Mouse (Mus musculus): Measurements from ENCODE around the gene Uchl3. TPM values are rescaled to one million over a fixed set of nuclear protein-coding genes. Genes with fewer than 3 reads are reported as not detected.

Uchl3 gene
- polyA plus RNA-seq (2016; fragmentation: Nextera tagmentation; extraction: Ambion mirVana) = 128 and 157 TPM in 2 replicates

DNA sequence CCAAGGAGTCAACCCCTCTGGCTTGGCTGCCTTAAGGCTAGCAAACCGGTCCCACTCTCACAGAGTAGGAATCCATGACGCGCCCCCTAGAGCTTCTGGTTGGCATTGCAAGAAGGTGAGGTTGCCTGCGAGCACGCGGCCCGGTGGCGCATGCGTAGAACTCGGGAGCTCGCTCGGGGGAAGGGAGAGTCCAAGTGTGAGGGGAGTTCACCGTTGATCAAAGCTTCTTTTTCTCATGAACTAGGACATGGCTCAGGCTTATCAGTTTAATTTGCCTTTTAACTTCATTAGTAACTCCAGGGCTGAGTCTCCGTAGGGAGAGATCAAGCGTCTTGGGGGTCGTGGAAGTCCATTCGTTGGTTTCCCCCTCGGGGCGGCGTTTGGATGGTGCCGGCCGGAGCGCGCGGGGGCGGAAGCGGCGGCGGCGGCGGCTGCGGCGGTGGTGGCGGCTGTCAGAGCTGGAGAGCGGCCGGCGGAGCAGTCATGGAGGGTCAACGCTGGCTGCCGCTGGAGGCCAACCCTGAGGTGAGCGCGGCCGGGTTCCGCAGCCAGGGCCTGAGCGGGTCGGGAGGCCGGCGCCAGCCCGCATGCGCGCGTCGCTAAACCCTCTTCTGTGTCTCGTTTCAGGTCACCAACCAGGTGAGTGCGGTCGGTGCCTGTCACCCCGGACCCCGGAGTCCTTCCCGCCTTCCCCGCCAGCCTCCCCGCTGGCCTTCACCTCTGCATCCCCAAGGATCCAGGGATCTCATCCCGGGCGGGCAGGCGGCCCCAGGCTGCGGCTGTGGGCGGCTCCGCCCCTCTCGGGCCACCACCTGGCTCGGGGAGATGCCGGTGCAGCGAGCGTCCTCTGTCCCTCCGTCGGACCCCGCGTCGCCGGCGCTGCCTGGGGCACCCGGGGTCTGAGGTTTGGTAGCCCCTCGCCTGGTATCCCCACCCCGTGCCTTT lies at the start of gene Uchl3:
Gene Uchl3 (plus strand): TSS at position 387 of the 945 bp plus-strand sequence.
- peaks cover 3% of the 10 kb centered on the region; the same call in 1 of the 2 replicates for H3K4me1 ChIP-seq
- H3K36me3 ChIP-seq = no peaks in the 10 kb centered on the region
- H3K9me3 ChIP-seq = no peaks in the 10 kb centered on the region
- no peaks in the 10 kb centered on the region for H3K27me3 ChIP-seq (ENCODE audit: insufficient read depth, poor library complexity, severe bottlenecking)
- H3K4me3 ChIP-seq = peak within 1 kb of the TSS; percentile 91
- peak within 1 kb of the TSS; percentile 97 for H3K27ac ChIP-seq
- peak; percentile 96 for DNase-seq (ENCODE audit: low spot score)
- whole genome bisulfite sequencing = under 1% methylated on average over 81 of the region's 81 CpGs

DNA sequence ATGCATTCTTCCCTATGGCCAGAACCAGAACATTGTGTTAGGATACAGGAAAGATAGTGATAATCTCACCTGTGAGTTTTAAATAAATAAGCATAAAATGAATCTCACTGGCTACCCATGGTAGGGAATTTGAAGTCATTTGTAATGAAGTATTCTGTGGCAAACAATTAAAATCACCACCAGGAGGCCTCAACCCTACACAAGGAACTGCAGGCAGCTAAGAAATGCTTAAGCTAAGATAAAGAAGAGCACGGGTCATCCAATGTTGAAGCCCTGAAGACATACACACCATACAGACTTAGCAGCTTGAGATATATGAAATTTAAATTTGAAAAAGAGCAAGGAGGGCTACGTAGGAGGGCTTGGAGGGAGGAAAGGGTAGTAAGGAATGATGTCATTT lies 47.9 kb upstream of the Uchl3 start:
- H3K27me3 ChIP-seq (ENCODE audit: insufficient read depth, poor library complexity, severe bottlenecking) = no peaks in the 10 kb centered on the region
- H3K36me3 ChIP-seq = no peaks in the 10 kb centered on the region
- no peak overlapping the region for H3K4me3 ChIP-seq
- no peak for DNase-seq (ENCODE audit: low spot score)
- WGBS = 71% methylated on average over 2 of the region's 2 CpGs
- peaks cover 15% of the 10 kb centered on the region for H3K4me1 ChIP-seq
- H3K9me3 ChIP-seq = no peaks in the 10 kb centered on the region
- no peak overlapping the region for H3K27ac ChIP-seq

DNA sequence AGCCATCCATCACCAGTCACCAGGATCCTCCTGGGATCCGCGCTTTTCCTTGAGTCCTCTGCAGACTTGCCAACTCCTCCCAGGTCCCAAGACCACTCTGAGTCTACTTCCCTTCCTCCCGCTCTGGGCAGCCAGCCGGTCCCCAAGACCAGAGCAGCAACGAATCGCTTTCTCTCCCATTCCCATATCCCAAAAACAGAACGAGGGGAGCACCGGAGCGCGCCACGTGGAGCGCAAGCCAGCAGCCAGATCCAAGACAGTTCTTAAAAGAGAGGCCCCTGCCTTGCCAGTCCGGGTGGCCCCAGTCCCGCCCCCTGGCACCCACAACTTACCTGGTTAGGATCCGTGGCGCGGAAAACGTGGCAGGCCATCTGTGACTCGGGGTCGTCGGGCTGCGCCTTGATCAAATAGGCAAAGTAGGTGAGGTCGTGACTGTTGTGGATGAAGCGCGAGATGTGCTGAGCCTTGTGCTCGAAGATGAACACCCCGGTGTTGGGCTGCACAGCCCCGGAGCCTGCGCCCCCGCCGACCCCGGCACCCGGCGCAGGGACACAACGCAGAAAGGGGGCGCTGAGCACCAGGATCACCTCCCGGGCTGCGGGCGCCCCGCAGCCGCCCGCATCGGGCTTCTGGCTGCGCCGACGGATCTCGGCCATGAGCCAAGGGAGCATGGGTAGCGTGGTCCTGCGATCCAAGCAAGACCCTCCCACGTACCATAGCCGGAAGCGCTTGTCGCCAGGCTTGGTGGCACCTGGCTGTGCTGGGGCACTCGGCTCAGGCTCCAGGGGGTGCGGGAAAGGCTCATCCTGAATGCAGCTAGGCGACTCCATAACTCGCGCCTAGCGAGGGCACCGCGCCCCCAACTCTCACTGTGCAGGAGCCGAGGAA lies 45.9 kb upstream of the Uchl3 start:
- WGBS = under 1% methylated on average over 62 of the region's 62 CpGs
- Histone ChIP-seq H3K27ac (peak overlapping the region; percentile 89), H3K9me3 (no peaks in the 10 kb centered on the region), H3K4me3 (peak overlapping the region; percentile 82), H3K4me1 (peaks cover 10% of the 10 kb centered on the region), H3K36me3 (no peaks in the 10 kb centered on the region), H3K27me3 (ENCODE audit: insufficient read depth, poor library complexity, severe bottlenecking) (no peaks in the 10 kb centered on the region)
- DNase-seq (ENCODE audit: low spot score) = no peak

DNA sequence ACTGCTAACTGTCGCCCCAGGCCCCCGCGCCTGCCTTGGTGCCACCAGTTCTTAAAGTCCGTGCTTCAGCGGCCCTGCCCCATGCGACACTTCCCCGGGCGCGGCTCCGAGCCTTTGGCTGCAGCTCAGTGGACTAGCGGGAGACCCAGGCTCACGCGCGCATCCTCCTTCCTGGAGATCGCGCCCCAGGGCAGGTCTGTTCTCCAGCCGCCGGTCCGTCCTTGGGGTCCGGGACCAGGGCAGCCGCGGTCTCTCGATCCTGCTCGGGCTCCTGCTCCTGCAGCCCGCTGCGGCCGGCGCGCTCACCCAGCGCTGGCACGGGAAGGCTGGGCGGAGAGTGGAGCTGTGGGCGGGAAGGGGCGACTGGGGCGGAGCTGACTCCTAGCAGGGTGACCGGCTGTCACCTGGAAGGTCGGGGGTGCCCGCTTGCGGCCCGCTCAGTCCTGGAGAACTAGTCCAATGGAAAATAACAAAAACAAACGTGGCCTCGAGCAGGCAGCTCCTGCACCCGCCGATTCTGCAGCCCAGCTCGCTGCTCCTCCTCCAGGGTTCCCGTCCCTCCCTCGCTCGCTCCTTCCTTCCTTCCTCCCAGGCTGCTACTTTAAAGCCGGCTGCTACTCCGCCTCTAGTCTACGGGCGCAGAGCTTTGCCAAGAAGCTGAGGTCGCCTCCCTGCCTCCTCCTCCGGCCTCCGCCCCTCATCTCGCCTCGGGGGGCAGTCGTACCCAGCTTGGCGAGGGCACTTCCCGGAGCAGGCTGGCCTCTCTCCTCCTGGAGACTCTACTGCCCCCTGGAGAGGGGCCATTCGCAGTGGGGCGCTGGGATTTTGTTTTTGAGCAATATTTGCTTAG lies 45.0 kb upstream of the Uchl3 start, which contains the start of gene Tbc1d4:
Gene Tbc1d4 (minus strand): TSS at position 673 of the 850 bp plus-strand sequence.
- DNase-seq (ENCODE audit: low spot score) = peak; percentile 89
- under 1% methylated on average over 62 of the region's 62 CpGs for WGBS
- H3K27ac ChIP-seq = peak within 1 kb of the TSS; percentile 89

DNA sequence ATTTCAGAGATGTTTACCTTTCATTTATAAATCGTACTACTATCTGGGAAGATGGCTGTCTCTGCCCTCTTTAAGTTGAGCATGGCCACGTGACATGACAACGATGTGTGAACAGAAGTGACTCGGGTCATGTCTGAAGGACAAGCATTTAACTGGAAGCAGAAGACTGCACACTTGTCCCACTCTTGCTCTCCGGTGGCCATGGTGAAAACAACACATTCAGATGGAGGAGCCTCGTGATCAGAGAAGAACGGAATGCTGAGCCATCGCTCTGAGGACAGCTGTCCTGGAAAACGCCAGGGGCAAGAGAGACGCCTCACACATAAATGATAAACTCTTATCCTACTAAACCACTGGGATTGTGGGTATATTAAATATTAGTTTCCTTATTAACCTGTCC lies 43.1 kb upstream of the Uchl3 start:
- 0 out of 2 replicates have a peak, but pooled peaks cover 9% of the 10 kb centered on the region for H3K4me1 ChIP-seq
- no peak overlapping the region for H3K27ac ChIP-seq
- no peak for DNase-seq (ENCODE audit: low spot score)
- H3K9me3 ChIP-seq = no peaks in the 10 kb centered on the region
- no peaks in the 10 kb centered on the region for H3K27me3 ChIP-seq (ENCODE audit: insufficient read depth, poor library complexity, severe bottlenecking)
- WGBS = 53% methylated on average over 10 of the region's 10 CpGs
- no peak overlapping the region for H3K4me3 ChIP-seq
- H3K36me3 ChIP-seq = no peaks in the 10 kb centered on the region

More for the DNA sequence above, 45.0 kb upstream of the Uchl3 start, which contains the start of gene Tbc1d4:
- Histone ChIP-seq H3K36me3 (no peaks in the 10 kb centered on the region), H3K4me1 (0 out of 2 replicates have a peak, but pooled peaks cover 4% of the 10 kb centered on the region), H3K9me3 (no peaks in the 10 kb centered on the region), H3K27me3 (ENCODE audit: insufficient read depth, poor library complexity, severe bottlenecking) (no peaks in the 10 kb centered on the region), H3K4me3 (peak within 1 kb of the TSS; percentile 82)

DNA sequence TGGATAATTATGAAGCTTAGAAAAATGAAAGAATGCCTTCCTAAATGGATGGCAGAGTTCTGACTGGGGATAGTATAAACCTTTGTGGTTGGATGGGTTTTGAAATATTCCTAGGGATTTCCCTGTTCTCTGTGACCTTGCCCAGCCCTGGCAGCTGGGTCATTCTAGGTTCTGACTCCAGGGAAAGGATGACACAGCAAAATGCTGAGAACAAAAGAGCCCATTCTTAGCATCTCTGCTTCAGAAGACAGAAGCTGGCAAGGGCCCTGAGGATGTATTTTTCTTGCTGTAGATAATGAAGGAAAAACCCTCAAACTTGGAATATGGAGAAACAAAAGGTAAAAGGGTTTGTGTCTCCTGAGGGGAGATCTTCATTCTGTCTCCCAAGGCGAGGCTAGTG lies 40.6 kb upstream of the Uchl3 start:
- WGBS = 57% methylated on average over 1 of the region's 1 CpGs
- no peak overlapping the region for H3K4me3 ChIP-seq

DNA sequence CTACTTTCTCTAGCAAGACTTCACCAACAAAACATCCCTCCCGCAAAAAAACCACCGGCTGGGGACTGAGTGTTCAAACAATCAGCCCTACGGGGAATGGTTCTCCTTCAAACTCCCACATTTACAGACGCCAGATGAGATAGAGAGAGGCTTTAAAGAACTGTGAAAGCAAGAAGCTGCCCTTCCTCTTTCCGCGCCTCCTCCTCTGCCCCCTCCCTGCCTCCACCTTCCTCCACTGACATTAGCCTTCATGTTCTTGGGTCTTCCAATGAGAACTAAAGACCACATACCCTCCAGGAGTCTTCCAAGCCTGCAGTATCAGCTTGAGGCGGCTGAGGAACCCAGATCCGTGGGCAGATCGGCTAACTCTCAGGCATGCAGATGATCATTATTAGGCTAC lies 37.6 kb upstream of the Uchl3 start:
- WGBS = 56% methylated on average over 9 of the region's 9 CpGs
- Histone ChIP-seq H3K27me3 (ENCODE audit: insufficient read depth, poor library complexity, severe bottlenecking) (no peaks in the 10 kb centered on the region), H3K4me3 (no peak overlapping the region), H3K27ac (no peak overlapping the region), H3K9me3 (no peaks in the 10 kb centered on the region), H3K4me1 (0 out of 2 replicates have a peak, but pooled peaks cover 5% of the 10 kb centered on the region), H3K36me3 (no peaks in the 10 kb centered on the region)
- DNase-seq (ENCODE audit: low spot score) = no peak

More for the DNA sequence above, 40.6 kb upstream of the Uchl3 start:
- 0 out of 2 replicates have a peak, but pooled peaks cover 5% of the 10 kb centered on the region for H3K4me1 ChIP-seq
- no peaks in the 10 kb centered on the region for H3K9me3 ChIP-seq
- H3K27me3 ChIP-seq (ENCODE audit: insufficient read depth, poor library complexity, severe bottlenecking) = no peaks in the 10 kb centered on the region
- no peak for DNase-seq (ENCODE audit: low spot score)
- H3K27ac ChIP-seq = no peak overlapping the region
- no peaks in the 10 kb centered on the region for H3K36me3 ChIP-seq

DNA sequence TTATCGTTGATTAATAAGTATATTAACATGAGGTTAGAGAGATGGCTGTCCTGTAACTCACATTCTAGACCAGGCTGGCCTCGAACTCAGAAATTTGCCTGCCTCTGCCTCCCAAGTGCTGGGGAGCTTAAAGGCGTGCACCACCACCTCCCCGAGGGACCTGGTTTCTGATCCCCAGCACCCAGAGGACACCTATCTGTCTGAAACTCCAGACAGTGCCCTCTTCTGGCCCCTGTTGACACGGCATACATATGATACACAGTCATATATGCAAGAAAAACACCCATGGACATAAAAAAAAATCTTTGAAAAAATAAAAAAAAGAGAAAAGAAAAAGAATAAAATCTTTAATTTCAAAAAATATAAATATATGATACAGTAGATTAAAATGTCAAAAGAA lies 36.1 kb upstream of the Uchl3 start:
- WGBS = 89% methylated on average over 5 of the region's 5 CpGs

DNA sequence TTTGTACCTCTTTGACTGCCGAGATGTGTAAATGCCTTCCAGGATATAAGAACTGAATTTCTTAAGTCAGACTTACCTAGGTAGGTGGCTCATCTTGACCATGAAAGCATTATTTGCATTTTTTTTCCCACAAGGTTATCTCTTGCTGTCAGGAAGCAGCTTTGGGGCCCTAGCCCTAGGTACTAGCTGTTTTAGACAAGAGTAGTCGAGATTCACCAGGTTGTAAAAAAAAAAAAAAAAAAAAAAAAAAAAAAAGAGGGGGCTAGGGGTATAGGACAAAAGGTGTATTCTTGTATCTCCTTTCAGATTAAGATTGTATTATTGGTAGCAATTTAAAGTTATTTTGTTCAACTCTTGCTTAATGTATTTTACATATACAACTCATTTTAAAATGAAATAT lies 23.2 kb upstream of the Uchl3 start:
- no peaks in the 10 kb centered on the region for H3K27me3 ChIP-seq (ENCODE audit: insufficient read depth, poor library complexity, severe bottlenecking)

More for the DNA sequence above, 36.1 kb upstream of the Uchl3 start:
- no peak for DNase-seq (ENCODE audit: low spot score)
- Histone ChIP-seq H3K27ac (no peak overlapping the region), H3K4me1 (0 out of 2 replicates have a peak, but pooled peaks cover 5% of the 10 kb centered on the region), H3K9me3 (no peaks in the 10 kb centered on the region), H3K36me3 (no peaks in the 10 kb centered on the region), H3K27me3 (ENCODE audit: insufficient read depth, poor library complexity, severe bottlenecking) (no peaks in the 10 kb centered on the region), H3K4me3 (no peak overlapping the region)

DNA sequence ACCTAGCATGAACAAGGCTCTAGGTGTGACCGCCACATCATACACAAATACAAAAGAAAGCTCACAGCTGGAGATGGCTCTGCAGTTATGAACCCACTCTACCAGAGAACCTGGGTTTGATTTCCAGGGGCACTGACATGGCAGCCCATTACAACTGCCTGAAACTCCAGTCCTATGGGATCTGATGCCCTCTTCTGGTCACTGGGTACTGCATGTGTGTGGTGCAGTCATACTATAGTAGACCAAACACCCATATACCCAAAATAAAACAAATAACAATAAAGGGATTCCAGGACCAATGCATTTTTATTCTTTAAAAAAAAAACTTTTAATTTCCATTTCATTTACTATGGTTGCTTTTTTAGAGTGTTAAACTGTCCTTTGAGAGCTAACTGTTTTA lies 18.0 kb upstream of the Uchl3 start:
- 81% methylated on average over 1 of the region's 1 CpGs for WGBS
- peaks cover 7% of the 10 kb centered on the region; the same call in 1 of the 2 replicates for H3K4me1 ChIP-seq
- H3K27me3 ChIP-seq (ENCODE audit: insufficient read depth, poor library complexity, severe bottlenecking) = no peaks in the 10 kb centered on the region
- H3K27ac ChIP-seq = no peak overlapping the region
- H3K9me3 ChIP-seq = no peaks in the 10 kb centered on the region
- peaks cover 15% of the 10 kb centered on the region; the same call in 1 of the 2 replicates for H3K36me3 ChIP-seq
- no peak for DNase-seq (ENCODE audit: low spot score)
- H3K4me3 ChIP-seq = no peak overlapping the region

More for the DNA sequence above, 23.2 kb upstream of the Uchl3 start:
- no peak for DNase-seq (ENCODE audit: low spot score)
- WGBS = 81% methylated on average over 2 of the region's 2 CpGs
- Histone ChIP-seq H3K4me3 (no peak overlapping the region), H3K9me3 (no peaks in the 10 kb centered on the region), H3K4me1 (no peaks in the 10 kb centered on the region), H3K27ac (no peak overlapping the region), H3K36me3 (peaks cover 15% of the 10 kb centered on the region; the same call in 1 of the 2 replicates)

DNA sequence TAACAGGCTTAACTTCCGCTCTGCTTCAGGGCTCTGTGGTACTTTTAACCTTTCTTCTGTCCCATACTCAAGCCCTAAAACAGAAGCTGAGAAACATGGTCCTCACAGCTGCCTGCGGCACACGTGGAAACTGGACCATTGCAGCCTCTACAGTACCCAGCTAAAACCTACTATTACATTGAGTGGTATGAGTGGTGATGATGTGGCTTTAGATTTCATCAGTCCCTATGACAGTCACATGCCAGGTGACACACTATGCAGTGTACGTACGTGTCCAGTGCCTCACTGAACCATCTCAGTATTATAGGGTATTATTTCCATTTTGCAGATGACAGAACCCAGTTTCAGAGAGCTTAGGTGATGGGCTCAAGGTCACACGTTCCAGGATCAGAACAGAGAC lies 16.4 kb upstream of the Uchl3 start:
- H3K36me3 ChIP-seq = peaks cover 13% of the 10 kb centered on the region; the same call in 1 of the 2 replicates
- no peak for DNase-seq (ENCODE audit: low spot score)
- peaks cover 7% of the 10 kb centered on the region; the same call in 1 of the 2 replicates for H3K4me1 ChIP-seq
- no peak overlapping the region for H3K27ac ChIP-seq
- H3K4me3 ChIP-seq = no peak overlapping the region
- no peaks in the 10 kb centered on the region for H3K9me3 ChIP-seq
- 91% methylated on average over 6 of the region's 6 CpGs for WGBS
- H3K27me3 ChIP-seq (ENCODE audit: insufficient read depth, poor library complexity, severe bottlenecking) = no peaks in the 10 kb centered on the region
